Mouse (Mus musculus) intestine, embryonic 15.5 days (tissue): Measurements from ENCODE around the gene Mboat1. TPM values are rescaled to one million over a fixed set of nuclear protein-coding genes. Genes with fewer than 3 reads are reported as not detected.

Experiments used
- ATAC-seq: fragments of 200-750 bp; cut with Nextera tagmentation; 2 replicates; pipeline ENCODE4 v1.8.0; 2017; ENCODE audit warnings: moderate TSS enrichment, moderate library complexity
- H3K27ac ChIP-seq: fragments of 300-500 bp; sonication (generic); 2 replicates; pipeline ENCODE4 v1.5.1; 2015; ENCODE audit warnings: mild to moderate bottlenecking, inconsistent platforms
- H3K27me3 ChIP-seq: fragments of 300-500 bp; sonication (generic); replicated peaks from 2 replicates; pipeline ENCODE4 v1.6.1; 2015; ENCODE audit warnings: inconsistent platforms
- H3K36me3 ChIP-seq: fragments of 300-500 bp; sonication (generic); 2 replicates; pipeline ENCODE4 v1.6.1; 2015; ENCODE audit warnings: inconsistent platforms
- H3K4me1 ChIP-seq: fragments of 300-500 bp; sonication (generic); replicated peaks from 2 replicates; pipeline ENCODE4 v1.6.1; 2015; ENCODE audit warnings: inconsistent platforms
- H3K4me2 ChIP-seq: fragments of 300-500 bp; sonication (generic); replicated peaks from 2 replicates; pipeline ENCODE4 v1.6.1; 2015; ENCODE audit warnings: mild to moderate bottlenecking, inconsistent platforms
- H3K4me3 ChIP-seq: fragments of 300-500 bp; sonication (generic); replicated peaks from 2 replicates; pipeline ENCODE4 v1.5.1; 2015; ENCODE audit warnings: inconsistent platforms
- H3K9ac ChIP-seq: fragments of 300-500 bp; sonication (generic); 2 replicates; pipeline ENCODE4 v1.6.1; 2015; ENCODE audit warnings: inconsistent platforms
- H3K9me3 ChIP-seq: fragments of 300-500 bp; sonication (generic); 2 replicates; pipeline ENCODE4 v1.6.1; 2016; ENCODE audit warnings: inconsistent platforms
- WGBS: fragments of 180-500 bp; shearing (Covaris S2); methylation state at CpG from one replicate; pipeline ENCODE4 v1.1.7; 2015; 5-methylcytosine and 5-hydroxymethylcytosine counted together
- polyA plus RNA-seq: library from polyadenylated mRNA; unstranded; fragments of >200 nt; fragmentation: Nextera tagmentation; extraction: Ambion mirVana; gene quantifications from 2 replicates; pipeline ENCODE4 v1.2.1, GENCODE M21; 2015

Mboat1 gene
- polyA plus RNA-seq, 1 experiment from 2014 or later, result 46.5 TPM

DNA sequence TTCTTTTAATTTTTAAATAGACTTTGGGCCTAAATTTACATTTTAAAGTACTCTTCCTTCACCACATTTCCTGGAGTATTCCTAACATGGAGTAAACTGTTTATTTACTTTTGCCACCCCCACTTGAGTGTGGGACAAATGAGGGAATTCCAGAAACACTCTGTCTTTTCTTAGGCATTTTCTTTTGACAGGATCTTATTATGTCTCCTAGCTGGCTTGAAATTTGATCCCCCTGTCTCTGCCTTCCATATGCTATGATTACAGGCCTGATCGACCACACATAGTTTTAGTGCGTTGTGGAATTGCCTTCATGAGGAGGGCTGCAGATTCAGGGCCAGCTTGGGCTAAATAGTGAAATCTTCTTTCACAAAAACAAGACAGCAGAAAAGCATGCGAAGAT, 85.0 kb downstream of the Mboat1 start:
- no peak overlapping the region for H3K4me2 ChIP-seq
- H3K27ac ChIP-seq, result no peak overlapping the region
- H3K9ac ChIP-seq, result no peak overlapping the region
- H3K27me3 ChIP-seq, result no peaks in the 10 kb centered on the region
- ATAC-seq, result 0 out of 2 replicates have a peak, but pooled peaks have one; percentile 20
- 29% methylated on average over 3 of the region's 3 CpGs for WGBS
- no peak overlapping the region for H3K4me3 ChIP-seq
- no peaks in the 10 kb centered on the region for H3K9me3 ChIP-seq
- no peaks in the 10 kb centered on the region; the same call in 1 of the 2 replicates for H3K4me1 ChIP-seq
- no peaks in the 10 kb centered on the region for H3K36me3 ChIP-seq

DNA sequence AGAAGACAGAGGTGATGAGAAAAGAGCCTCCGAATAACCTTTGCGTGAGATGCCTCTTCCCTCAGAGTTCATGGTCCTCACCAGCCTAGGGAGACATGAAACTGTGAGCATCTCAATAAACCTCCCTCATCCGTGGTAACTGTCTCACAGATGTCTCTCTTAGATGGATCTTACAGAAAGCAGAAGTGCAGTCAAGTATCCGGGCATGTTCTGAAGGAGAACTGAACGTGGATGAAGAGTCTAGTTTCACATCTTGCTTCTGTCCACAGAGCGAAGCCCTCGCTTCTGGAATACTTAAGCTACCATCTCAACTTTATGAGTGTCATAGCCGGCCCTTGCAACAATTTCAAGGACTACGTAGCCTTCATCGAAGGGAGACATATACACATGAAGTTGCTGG, 87.8 kb downstream of the Mboat1 start:
- no peaks in the 10 kb centered on the region for H3K27me3 ChIP-seq
- H3K4me2 ChIP-seq, result no peak overlapping the region
- H3K36me3 ChIP-seq, result no peaks in the 10 kb centered on the region
- H3K27ac ChIP-seq, result no peak overlapping the region
- no peak overlapping the region for H3K9ac ChIP-seq
- no peak overlapping the region for H3K4me3 ChIP-seq
- no peaks in the 10 kb centered on the region for H3K9me3 ChIP-seq
- ATAC-seq, result no peak
- WGBS, result 94% methylated on average over 10 of the region's 10 CpGs
- H3K4me1 ChIP-seq, result no peaks in the 10 kb centered on the region; the same call in 1 of the 2 replicates

DNA sequence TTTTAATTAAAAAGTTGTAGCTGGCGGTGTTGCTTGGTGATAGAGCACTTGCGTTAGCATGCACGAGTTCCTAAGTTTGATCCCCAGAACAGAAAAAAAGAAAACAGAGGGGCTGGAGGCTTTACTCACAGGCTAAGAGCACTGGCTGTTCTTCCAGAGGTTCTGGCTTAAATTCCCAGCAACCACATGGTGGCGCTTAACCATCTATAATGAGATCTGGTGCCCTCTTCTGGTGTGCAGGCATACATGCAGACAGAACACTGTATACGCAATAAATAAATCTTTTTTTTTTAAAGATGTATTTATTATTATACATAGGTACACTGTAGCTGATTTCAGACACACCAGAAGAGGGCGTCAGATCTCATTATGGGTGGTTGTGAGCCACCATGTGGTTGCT, 88.4 kb downstream of the Mboat1 start:
- no peak overlapping the region for H3K27ac ChIP-seq
- H3K4me1 ChIP-seq, result no peaks in the 10 kb centered on the region; the same call in 1 of the 2 replicates
- H3K36me3 ChIP-seq, result no peaks in the 10 kb centered on the region
- H3K4me3 ChIP-seq, result no peak overlapping the region
- H3K4me2 ChIP-seq, result no peak overlapping the region
- no peak for ATAC-seq
- H3K9ac ChIP-seq, result no peak overlapping the region
- H3K9me3 ChIP-seq, result no peaks in the 10 kb centered on the region
- 92% methylated on average over 6 of the region's 6 CpGs for WGBS
- H3K27me3 ChIP-seq, result no peaks in the 10 kb centered on the region

DNA sequence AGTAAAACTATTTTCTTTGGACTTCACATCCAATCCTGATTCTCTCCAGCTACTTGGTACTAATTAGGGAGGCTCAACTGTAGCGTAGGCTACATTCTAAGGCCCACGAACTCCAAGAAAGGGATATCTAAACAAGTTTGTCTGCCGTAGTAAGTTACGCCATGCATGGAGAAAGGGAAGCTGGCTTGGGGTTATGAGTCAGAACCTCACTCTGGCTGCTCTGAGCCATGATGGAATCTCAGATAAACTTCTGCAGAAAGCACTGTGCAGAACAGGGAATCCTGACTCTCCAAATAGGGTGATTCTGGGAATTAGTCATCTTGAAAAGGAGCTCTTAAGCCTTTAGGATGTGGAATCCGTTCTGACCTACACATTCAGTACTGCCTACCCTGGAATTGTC, 92.5 kb downstream of the Mboat1 start:
- H3K4me2 ChIP-seq, result no peak overlapping the region
- H3K4me3 ChIP-seq, result no peak overlapping the region
- H3K4me1 ChIP-seq, result no peaks in the 10 kb centered on the region
- no peak overlapping the region for H3K27ac ChIP-seq
- no peak for ATAC-seq
- 79% methylated on average over 5 of the region's 5 CpGs for WGBS
- H3K9ac ChIP-seq, result no peak overlapping the region
- no peaks in the 10 kb centered on the region for H3K9me3 ChIP-seq
- no peaks in the 10 kb centered on the region for H3K36me3 ChIP-seq
- no peaks in the 10 kb centered on the region for H3K27me3 ChIP-seq

DNA sequence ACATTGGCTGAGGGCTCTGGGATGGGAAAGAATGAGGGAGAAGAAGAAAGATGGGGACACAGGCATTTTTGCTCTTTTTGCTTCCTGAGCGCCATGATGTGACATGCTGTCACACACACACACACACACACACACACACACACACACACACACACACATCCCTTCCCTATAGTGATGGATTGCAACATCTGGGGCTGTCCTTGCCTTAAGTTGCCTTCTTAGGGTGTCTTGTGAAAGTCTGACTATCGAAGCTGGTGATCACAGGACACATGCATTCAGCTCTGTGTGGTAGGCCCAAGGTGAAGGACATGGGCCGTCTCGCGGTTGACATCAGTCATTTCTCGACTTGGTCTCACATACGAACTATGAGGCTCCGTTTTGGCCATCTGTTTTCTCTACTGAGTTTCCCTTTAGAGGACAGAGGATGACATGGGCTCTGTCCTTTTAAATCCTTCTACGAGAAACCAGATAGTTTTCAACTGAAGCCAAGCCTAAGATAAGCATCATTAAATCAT, 93.4 kb downstream of the Mboat1 start:
- H3K4me2 ChIP-seq, result no peak overlapping the region
- no peaks in the 10 kb centered on the region for H3K9me3 ChIP-seq
- no peak overlapping the region for H3K4me3 ChIP-seq
- H3K36me3 ChIP-seq, result no peaks in the 10 kb centered on the region
- H3K27me3 ChIP-seq, result no peaks in the 10 kb centered on the region
- no peak overlapping the region for H3K9ac ChIP-seq
- no peak for ATAC-seq
- 85% methylated on average over 9 of the region's 9 CpGs for WGBS
- no peak overlapping the region for H3K27ac ChIP-seq
- no peaks in the 10 kb centered on the region for H3K4me1 ChIP-seq

DNA sequence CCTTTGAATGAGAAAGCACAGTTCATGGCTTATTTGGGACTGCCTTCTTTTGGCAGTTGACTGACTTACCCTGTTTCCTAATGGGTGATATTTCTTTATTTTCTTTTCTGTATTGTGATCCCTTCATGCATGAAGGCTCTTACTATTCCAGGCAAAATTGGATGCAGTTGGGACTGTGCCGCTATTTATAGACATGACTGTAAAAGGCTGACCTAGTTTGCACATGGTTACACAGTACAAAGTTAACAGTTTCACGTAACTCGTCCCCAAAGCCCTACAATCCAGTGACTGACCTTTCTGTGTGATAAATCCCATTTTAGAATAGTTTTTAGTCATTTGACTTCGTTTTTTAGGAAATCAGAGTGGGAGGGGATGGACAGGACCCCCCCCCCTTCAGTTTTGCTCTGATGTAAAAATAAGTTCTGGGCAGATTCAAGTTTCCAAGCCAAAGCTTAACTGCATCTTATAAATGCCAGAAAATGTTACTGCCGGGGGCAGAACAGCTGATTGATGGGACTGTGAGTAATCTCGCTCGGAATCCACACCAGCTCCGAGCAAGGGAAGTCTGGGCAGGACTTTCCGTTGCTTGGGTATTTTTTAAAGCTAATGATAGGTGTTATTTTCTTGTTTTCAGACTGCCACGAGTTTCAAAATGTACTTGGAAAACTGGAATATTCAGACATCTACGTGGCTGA, 98.9 kb downstream of the Mboat1 start:
- H3K27ac ChIP-seq, result no peak overlapping the region
- no peaks in the 10 kb centered on the region for H3K36me3 ChIP-seq
- H3K4me2 ChIP-seq, result no peak overlapping the region
- H3K4me3 ChIP-seq, result no peak overlapping the region
- ATAC-seq, result no peak
- H3K9ac ChIP-seq, result no peak overlapping the region
- WGBS, result 72% methylated on average over 11 of the region's 11 CpGs
- no peaks in the 10 kb centered on the region for H3K27me3 ChIP-seq
- no peaks in the 10 kb centered on the region for H3K4me1 ChIP-seq
- no peaks in the 10 kb centered on the region for H3K9me3 ChIP-seq

DNA sequence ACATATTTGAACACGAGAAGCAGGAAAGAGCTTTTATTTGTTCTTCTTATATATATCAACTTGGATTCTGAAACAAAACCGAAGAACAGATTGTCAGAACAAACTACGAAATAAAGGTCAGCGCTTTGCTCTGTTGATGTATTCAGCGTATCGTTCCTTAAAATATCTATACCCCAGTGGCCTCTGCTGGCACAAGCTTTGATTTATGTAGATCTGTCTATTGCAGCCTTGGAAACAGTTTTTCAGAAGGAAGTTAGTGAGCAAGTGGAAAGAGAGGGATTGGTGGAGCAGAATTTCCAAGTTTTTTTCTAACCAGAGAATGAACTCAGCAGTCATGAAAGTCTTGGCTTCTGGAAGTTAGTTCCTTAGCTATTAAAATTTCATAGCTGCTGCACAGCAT, 103.1 kb downstream of the Mboat1 start:
- Histone ChIP-seq H3K4me3 (no peak overlapping the region), H3K36me3 (0 out of 2 replicates have a peak, but pooled peaks cover 8% of the 10 kb centered on the region), H3K9me3 (no peaks in the 10 kb centered on the region), H3K27ac (no peak overlapping the region), H3K27me3 (no peaks in the 10 kb centered on the region), H3K9ac (no peak overlapping the region), H3K4me2 (no peak overlapping the region), H3K4me1 (no peaks in the 10 kb centered on the region)
- no peak for ATAC-seq
- WGBS, result 72% methylated on average over 6 of the region's 6 CpGs

DNA sequence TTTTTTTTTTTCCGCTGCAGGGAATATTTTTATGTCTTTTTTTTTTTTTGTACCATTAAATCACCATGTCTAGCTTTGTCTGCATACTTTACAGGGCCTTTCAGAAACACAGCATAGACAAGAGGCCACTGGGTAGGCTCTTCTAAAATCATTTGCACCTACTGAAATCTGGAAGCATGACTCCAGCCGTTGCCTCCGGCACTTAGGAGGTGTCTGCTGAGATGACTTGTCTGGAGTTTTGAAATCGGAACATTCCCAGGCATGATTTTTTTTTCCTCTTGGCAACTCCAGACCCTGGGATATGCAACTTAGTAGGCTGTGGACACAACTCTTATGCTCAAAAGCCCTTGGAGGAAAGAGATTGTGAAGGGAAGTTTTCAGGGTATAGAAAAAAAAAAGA, 109.3 kb downstream of the Mboat1 start:
- H3K9ac ChIP-seq, result no peak overlapping the region
- no peak for ATAC-seq
- H3K27ac ChIP-seq, result no peak overlapping the region
- 0 out of 2 replicates have a peak, but pooled peaks cover 3% of the 10 kb centered on the region for H3K4me1 ChIP-seq
- no peaks in the 10 kb centered on the region for H3K9me3 ChIP-seq
- no peak overlapping the region for H3K4me2 ChIP-seq
- H3K36me3 ChIP-seq, result 0 out of 2 replicates have a peak, but pooled peaks cover 8% of the 10 kb centered on the region
- no peak overlapping the region for H3K4me3 ChIP-seq
- WGBS, result 78% methylated on average over 4 of the region's 4 CpGs
- no peaks in the 10 kb centered on the region for H3K27me3 ChIP-seq

DNA sequence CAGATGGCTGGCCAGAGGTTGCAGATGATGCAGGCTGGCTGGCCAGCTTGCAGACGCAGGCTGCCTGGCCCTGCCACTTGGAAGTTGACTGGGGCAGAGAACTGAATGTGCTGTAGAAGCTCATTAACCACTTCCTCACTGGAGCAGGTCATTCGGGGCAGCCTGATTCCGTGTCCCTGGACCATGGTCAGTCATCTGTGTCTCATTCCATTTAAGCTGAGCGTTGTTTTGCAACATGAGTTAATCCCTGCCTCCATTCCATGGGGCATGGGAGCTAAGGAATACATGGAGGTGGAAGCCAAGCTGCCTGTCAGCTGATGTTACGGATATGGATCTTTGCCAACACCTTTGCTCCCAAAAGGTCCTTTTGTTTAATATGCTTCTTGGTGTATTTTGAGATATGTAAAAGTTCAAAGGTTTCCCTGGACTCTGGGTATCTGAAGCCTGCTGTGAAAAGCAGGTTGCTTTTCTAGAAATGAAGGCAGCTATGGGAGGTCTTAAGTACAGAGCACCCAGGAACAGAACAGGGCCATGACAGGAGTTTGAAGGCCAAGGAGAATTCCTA, 114.1 kb downstream of the Mboat1 start:
- no peaks in the 10 kb centered on the region for H3K27me3 ChIP-seq
- 0 out of 2 replicates have a peak, but pooled peaks cover 7% of the 10 kb centered on the region for H3K4me1 ChIP-seq
- H3K9me3 ChIP-seq, result no peaks in the 10 kb centered on the region
- no peak overlapping the region for H3K9ac ChIP-seq
- no peak overlapping the region for H3K4me3 ChIP-seq
- no peak for ATAC-seq
- H3K27ac ChIP-seq, result no peak overlapping the region
- 68% methylated on average over 5 of the region's 5 CpGs for WGBS
- H3K4me2 ChIP-seq, result no peak overlapping the region
- H3K36me3 ChIP-seq, result no peaks in the 10 kb centered on the region

DNA sequence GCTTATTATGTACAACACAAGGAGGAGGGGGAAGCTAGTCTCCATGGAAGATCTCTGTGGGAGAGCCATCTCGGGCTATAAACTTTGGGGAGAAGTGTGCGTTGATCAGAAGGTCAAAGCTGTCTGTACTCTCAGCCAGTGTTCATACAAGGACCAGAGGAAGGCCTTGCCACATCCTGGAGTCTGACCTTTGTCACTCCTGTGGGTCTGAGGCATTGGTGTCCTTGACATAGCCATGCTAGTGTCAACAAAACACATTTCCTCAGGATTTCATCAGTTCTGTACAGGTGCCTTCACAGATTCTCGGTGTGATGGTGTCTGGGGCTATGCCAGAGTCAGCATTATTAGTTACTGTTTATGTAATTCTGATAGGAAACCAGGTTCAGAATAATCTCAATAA, 115.1 kb downstream of the Mboat1 start:
- Histone ChIP-seq H3K27ac (no peak overlapping the region), H3K4me2 (no peak overlapping the region), H3K36me3 (no peaks in the 10 kb centered on the region), H3K4me1 (0 out of 2 replicates have a peak, but pooled peaks cover 7% of the 10 kb centered on the region), H3K4me3 (no peak overlapping the region), H3K9ac (no peak overlapping the region), H3K27me3 (no peaks in the 10 kb centered on the region), H3K9me3 (no peaks in the 10 kb centered on the region)
- WGBS, result 71% methylated on average over 3 of the region's 3 CpGs
- ATAC-seq, result no peak

DNA sequence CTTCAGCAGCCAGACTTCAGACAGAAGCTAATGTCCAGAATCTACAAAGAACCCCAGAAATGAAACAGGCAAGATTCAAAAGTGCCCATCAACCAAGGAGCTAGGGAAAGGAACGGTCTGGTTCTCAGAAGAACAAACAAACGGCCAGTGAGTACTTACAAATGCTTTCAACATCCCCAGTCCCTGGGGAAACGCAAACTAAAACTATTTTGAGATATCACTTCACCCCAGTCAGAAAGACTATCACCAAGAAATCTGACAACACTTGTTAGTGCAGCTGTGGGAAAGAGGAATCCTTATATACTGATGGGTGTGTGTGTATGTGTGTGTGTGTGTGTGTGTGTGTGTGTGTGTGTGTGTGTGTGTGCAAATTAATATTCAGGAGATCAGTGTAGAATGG, 116.4 kb downstream of the Mboat1 start:
- 23% methylated on average over 3 of the region's 3 CpGs for WGBS
- no peak for ATAC-seq

DNA sequence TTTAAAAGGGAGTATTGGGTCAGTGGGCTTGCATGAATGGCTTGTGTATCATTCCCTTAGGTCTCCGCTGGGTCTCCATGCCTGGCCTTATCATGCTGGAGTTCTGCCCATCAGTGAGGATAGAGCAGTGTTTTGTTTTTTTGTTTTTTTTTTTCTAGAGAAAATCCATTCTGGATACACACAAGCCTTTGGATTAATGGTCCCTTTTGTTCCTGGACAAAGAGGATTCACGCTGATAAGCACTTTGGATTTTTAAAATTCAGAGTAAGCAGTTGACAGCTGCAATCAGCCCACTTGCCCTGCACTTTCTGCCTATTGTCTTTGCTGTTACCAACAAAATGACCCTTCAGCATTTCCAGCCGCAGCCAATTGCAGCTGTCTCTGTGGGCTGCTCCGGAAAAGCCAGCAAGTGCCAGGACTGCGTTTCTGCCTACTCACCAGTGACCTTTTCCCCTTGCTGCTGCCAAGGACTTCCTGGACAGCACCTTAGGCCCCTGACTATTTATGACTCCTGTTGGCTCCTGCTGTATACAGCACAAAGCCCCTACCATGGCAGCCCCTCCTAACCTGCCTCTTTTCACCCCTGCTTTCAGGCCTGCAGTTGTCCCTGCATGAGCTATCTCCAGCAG, 117.5 kb downstream of the Mboat1 start:
- no peak; the same call in 1 of the 2 replicates for ATAC-seq
- H3K36me3 ChIP-seq, result no peaks in the 10 kb centered on the region
- H3K27me3 ChIP-seq, result no peaks in the 10 kb centered on the region
- no peak overlapping the region for H3K4me3 ChIP-seq
- 0 out of 2 replicates have a peak, but pooled peaks cover 7% of the 10 kb centered on the region for H3K4me1 ChIP-seq
- no peak overlapping the region for H3K4me2 ChIP-seq
- WGBS, result 40% methylated on average over 5 of the region's 5 CpGs
- H3K9ac ChIP-seq, result no peak overlapping the region
- H3K27ac ChIP-seq, result no peak overlapping the region
- H3K9me3 ChIP-seq, result no peaks in the 10 kb centered on the region

More for the DNA sequence above, 116.4 kb downstream of the Mboat1 start:
- H3K9ac ChIP-seq, result no peak overlapping the region
- H3K27me3 ChIP-seq, result no peaks in the 10 kb centered on the region
- no peak overlapping the region for H3K27ac ChIP-seq
- H3K4me2 ChIP-seq, result no peak overlapping the region
- no peaks in the 10 kb centered on the region for H3K36me3 ChIP-seq
- H3K4me3 ChIP-seq, result no peak overlapping the region
- no peaks in the 10 kb centered on the region for H3K9me3 ChIP-seq
- H3K4me1 ChIP-seq, result 0 out of 2 replicates have a peak, but pooled peaks cover 7% of the 10 kb centered on the region
